Mouse (Mus musculus): ENCODE data around the gene Slco3a1.

Slco3a1 gene

GRCm38 (mm10) chr7:74269283-74270088 lies 285.1 kb downstream of the Slco3a1 start:
- peak; percentile 36 for DNase-seq

GRCm38 (mm10) chr7:74266511-74267168 lies 287.9 kb downstream of the Slco3a1 start:
- DNase-seq = no peak

GRCm38 (mm10) chr7:74256291-74256690 lies 298.3 kb downstream of the Slco3a1 start:
- no peak for DNase-seq

- no peak for DNase-seq
Observed at GRCm38 (mm10) chr7:74252066-74252465, 302.5 kb downstream of the Slco3a1 start.

GRCm38 (mm10) chr7:74241236-74241635 lies 313.3 kb downstream of the Slco3a1 start:
- DNase-seq = no peak

- DNase-seq = peak; percentile 84
Observed at GRCm38 (mm10) chr7:74240459-74241172, 314.0 kb downstream of the Slco3a1 start.

All from retina, postnatal 1 day (tissue).